Mouse (Mus musculus) stomach, postnatal 0 days (tissue): ENCODE results near the gene Trabd2b. TPM values are rescaled to one million over a fixed set of nuclear protein-coding genes. Genes with fewer than 3 reads are reported as not detected.

Experiments used
- ATAC-seq: fragments of 200-750 bp; cut with Nextera tagmentation; 2 replicates; pipeline ENCODE4 v1.8.0; 2017; ENCODE audit not compliant: low FRiP score, low TSS enrichment
- DNase-seq: peaks from one replicate; pipeline ENCODE4 v3.0.0-alpha.2; 2016; ENCODE audit warnings: low spot score
- H3K27ac ChIP-seq: fragments of 300-500 bp; sonication (generic); replicated peaks from 2 replicates; pipeline ENCODE4 v1.5.1; 2014; ENCODE audit warnings: mild to moderate bottlenecking, control low read depth
- H3K27me3 ChIP-seq: fragments of 300-500 bp; sonication (generic); 2 replicates; pipeline ENCODE4 v1.6.1; 2014; ENCODE audit warnings: low read length; ENCODE audit not compliant: control insufficient read depth, insufficient read depth
- H3K36me3 ChIP-seq: fragments of 300-500 bp; sonication (generic); 2 replicates; pipeline ENCODE4 v1.6.1; 2014; ENCODE audit warnings: low read length, mixed read lengths; ENCODE audit not compliant: control insufficient read depth, insufficient read depth
- H3K4me1 ChIP-seq: fragments of 300-500 bp; sonication (generic); replicated peaks from 2 replicates; pipeline ENCODE4 v1.6.1; 2014; ENCODE audit warnings: antibody characterized with exemption; ENCODE audit not compliant: control insufficient read depth, insufficient read depth
- H3K4me2 ChIP-seq: fragments of 300-500 bp; sonication (generic); replicated peaks from 2 replicates; pipeline ENCODE4 v1.6.1; 2014; ENCODE audit warnings: low read depth, mild to moderate bottlenecking, control low read depth, moderate library complexity
- H3K4me3 ChIP-seq: fragments of 300-500 bp; sonication (generic); 2 replicates; pipeline ENCODE4 v1.5.1; 2014; ENCODE audit warnings: low read depth, low read length, control low read depth
- H3K9ac ChIP-seq: fragments of 300-500 bp; sonication (generic); 2 replicates; pipeline ENCODE4 v1.6.1; 2014; ENCODE audit warnings: mild to moderate bottlenecking, low read length, control low read depth, mixed read lengths
- H3K9me3 ChIP-seq: fragments of 300-500 bp; sonication (generic); 2 replicates; pipeline ENCODE4 v1.6.1; 2016; ENCODE audit warnings: low read length; ENCODE audit not compliant: control insufficient read depth
- CTCF ChIP-seq: IDR thresholded peaks from 2 replicates; pipeline ENCODE4 v1.5.1; 2016; ENCODE audit warnings: antibody characterized with exemption, low read depth, mild to moderate bottlenecking, moderate library complexity
- EP300 ChIP-seq: optimal IDR thresholded peaks from 2 replicates; pipeline ENCODE3; 2016; ENCODE audit warnings: antibody characterized with exemption
- whole genome bisulfite sequencing: fragments of 180-500 bp; shearing (Covaris S2); extraction: QIAGEN DNeasy Blood & Tissue Kit; methylation state at CpG from one replicate; pipeline ENCODE4 v1.1.7; 2014; 5-methylcytosine and 5-hydroxymethylcytosine counted together
- polyA plus RNA-seq: library from polyadenylated mRNA; unstranded; fragments of >200 nt; fragmentation: Nextera tagmentation; extraction: Ambion mirVana; gene quantifications from 2 replicates; pipeline ENCODE4 v1.2.1, GENCODE M21; 2015

Trabd2b gene
- polyA plus RNA-seq, 1 experiment from 2014 or later = 0.61 TPM

- DNase-seq (no peak), ATAC-seq (no peak)
- Histone ChIP-seq H3K27me3 (no peaks in the 10 kb centered on the region), H3K4me3 (no peak overlapping the region), H3K4me1 (no peaks in the 10 kb centered on the region), H3K36me3 (no peaks in the 10 kb centered on the region), H3K9ac (no peak overlapping the region), H3K9me3 (no peaks in the 10 kb centered on the region), H3K4me2 (no peak overlapping the region), H3K27ac (no peak overlapping the region)
- no peak for TF ChIP-seq EP300
These were observed 40.9 kb upstream of the Trabd2b start for GRCm38 (mm10) chr4:114365595-114365994.

GRCm38 (mm10) chr4:114367005-114367404, 39.5 kb upstream of the Trabd2b start:
- no peak for TF ChIP-seq EP300
- no peak for TF ChIP-seq CTCF
- H3K27ac ChIP-seq = no peak overlapping the region
- 56% methylated on average over 2 of the region's 2 CpGs for WGBS

DNA sequence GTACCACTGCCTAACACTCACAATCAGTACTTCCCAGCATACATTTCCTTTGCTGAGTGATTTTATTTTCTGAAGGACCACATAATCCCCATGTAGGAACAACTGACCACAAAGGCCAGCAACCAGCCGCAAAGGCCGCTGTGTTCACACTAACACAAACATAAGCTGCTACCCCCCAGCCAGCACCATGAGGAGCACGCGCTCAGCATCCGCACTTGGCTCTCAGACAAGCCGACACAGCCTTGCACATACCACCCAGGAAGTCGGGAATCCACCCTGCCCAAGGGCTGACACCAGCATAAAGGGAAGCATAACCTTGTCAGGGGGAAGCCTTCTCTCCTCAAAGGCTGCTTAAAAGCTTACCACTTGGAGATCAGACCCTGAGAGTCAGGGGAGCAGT, 38.7 kb upstream of the Trabd2b start:
- Histone ChIP-seq H3K27me3 (no peaks in the 10 kb centered on the region), H3K27ac (no peak overlapping the region), H3K9ac (no peak overlapping the region), H3K4me2 (no peak overlapping the region), H3K9me3 (no peaks in the 10 kb centered on the region), H3K4me1 (no peaks in the 10 kb centered on the region), H3K36me3 (no peaks in the 10 kb centered on the region), H3K4me3 (no peak overlapping the region)
- DNase-seq = no peak
- 35% methylated on average over 7 of the region's 7 CpGs for WGBS
- TF ChIP-seq EP300 (no peak), CTCF (no peak)
- no peak for ATAC-seq

More at GRCm38 (mm10) chr4:114367005-114367404, 39.5 kb upstream of the Trabd2b start:
- Histone ChIP-seq H3K36me3 (no peaks in the 10 kb centered on the region), H3K9me3 (no peaks in the 10 kb centered on the region), H3K4me3 (no peak overlapping the region), H3K4me1 (no peaks in the 10 kb centered on the region), H3K4me2 (no peak overlapping the region), H3K9ac (no peak overlapping the region), H3K27me3 (no peaks in the 10 kb centered on the region)
- DNase-seq (no peak), ATAC-seq (no peak)

DNA sequence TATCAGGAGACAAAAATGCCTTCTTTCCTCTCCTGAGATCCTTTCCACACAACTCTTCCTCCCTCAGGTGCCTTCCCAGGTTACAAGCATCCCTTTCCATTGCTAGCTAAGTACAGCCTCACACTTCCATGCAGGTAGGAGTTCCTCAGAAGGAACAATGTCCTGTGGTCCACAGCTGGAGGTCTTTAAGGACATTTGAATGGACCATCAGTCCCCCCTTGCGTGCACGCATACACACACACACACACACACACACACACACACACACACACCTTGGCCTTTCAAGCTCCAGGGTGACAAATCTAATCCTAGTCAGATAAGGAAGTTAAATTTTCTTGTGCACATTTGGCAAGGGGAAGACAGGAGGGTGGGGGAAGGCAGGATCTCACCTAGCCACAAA, 36.9 kb upstream of the Trabd2b start:
- no peak overlapping the region for H3K27ac ChIP-seq
- no peak overlapping the region for H3K4me3 ChIP-seq
- H3K9me3 ChIP-seq = no peaks in the 10 kb centered on the region
- H3K4me2 ChIP-seq = no peak overlapping the region
- TF ChIP-seq CTCF (no peak), EP300 (no peak)
- H3K9ac ChIP-seq = no peak overlapping the region
- DNase-seq (no peak), ATAC-seq (no peak)
- H3K4me1 ChIP-seq = no peaks in the 10 kb centered on the region
- H3K27me3 ChIP-seq = no peaks in the 10 kb centered on the region
- no peaks in the 10 kb centered on the region for H3K36me3 ChIP-seq
- 70% methylated on average over 2 of the region's 2 CpGs for WGBS

DNA sequence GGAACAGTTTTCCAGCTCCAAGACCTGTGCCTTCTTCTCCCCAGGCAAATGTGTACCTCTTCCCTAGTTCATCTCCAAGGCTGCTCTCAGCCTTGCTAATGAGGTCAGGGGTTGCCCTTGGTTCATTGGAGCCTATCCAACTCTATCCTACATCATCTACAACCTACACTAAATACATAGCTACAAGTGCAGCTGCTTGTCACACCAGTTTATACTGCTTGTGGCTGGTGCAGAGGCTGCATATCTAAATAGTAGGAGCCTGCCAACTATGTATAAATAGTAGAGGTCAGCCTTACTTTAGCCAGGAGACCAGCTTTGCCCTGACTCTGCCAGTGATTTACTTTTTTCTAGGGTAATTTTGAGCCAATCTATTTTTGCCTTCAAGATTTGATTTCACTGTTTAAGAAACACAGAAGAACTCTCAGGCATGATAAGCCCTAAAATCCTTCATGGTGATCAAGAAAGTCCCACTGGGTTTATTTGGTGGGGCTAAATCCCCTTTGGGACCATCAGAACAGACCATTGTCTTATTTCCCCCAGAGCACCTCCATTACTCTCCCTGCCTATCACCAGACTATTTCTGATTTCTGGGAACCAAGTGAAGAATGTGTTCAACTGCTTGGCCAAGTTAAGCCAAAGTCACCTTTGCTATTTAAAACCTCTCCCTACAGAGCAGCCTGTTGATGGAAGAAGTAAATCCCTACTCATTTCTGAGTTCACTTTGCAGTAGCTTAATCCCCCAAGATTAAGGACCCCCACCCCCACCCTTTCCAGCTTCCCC, 35.4 kb upstream of the Trabd2b start:
- no peak for TF ChIP-seq CTCF
- no peak for TF ChIP-seq EP300
- DNase-seq = no peak
- H3K4me1 ChIP-seq = no peaks in the 10 kb centered on the region
- no peak for ATAC-seq
- H3K36me3 ChIP-seq = no peaks in the 10 kb centered on the region
- no peak overlapping the region for H3K4me3 ChIP-seq
- no peak overlapping the region for H3K4me2 ChIP-seq
- no peaks in the 10 kb centered on the region for H3K27me3 ChIP-seq
- H3K27ac ChIP-seq = no peak overlapping the region
- H3K9me3 ChIP-seq = no peaks in the 10 kb centered on the region
- H3K9ac ChIP-seq = no peak overlapping the region

- Histone ChIP-seq H3K36me3 (no peaks in the 10 kb centered on the region), H3K4me2 (no peak overlapping the region), H3K4me3 (no peak overlapping the region), H3K9ac (no peak overlapping the region), H3K27me3 (no peaks in the 10 kb centered on the region), H3K4me1 (no peaks in the 10 kb centered on the region), H3K27ac (no peak overlapping the region), H3K9me3 (no peaks in the 10 kb centered on the region)
- no peak for ATAC-seq
- 88% methylated on average over 3 of the region's 3 CpGs for WGBS
- no peak for DNase-seq
- no peak for TF ChIP-seq EP300
- no peak for TF ChIP-seq CTCF
These were observed 33.8 kb upstream of the Trabd2b start for GRCm38 (mm10) chr4:114372699-114373098.
